Mouse (Mus musculus) spleen, postnatal 0 days (tissue): Measurements from ENCODE around the gene Ism2. TPM values are rescaled to one million over a fixed set of nuclear protein-coding genes. Genes with fewer than 3 reads are reported as not detected.

ENCODE experiments used
- polyA plus RNA-seq: library from polyadenylated mRNA; unstranded; fragments of >200 nt; fragmentation: Nextera tagmentation; extraction: Ambion mirVana; gene quantifications from 2 replicates; pipeline ENCODE4 v1.2.1, GENCODE M21; 2015

Gene Ism2
- 0.12 TPM in 2 replicates for polyA plus RNA-seq

DNA sequence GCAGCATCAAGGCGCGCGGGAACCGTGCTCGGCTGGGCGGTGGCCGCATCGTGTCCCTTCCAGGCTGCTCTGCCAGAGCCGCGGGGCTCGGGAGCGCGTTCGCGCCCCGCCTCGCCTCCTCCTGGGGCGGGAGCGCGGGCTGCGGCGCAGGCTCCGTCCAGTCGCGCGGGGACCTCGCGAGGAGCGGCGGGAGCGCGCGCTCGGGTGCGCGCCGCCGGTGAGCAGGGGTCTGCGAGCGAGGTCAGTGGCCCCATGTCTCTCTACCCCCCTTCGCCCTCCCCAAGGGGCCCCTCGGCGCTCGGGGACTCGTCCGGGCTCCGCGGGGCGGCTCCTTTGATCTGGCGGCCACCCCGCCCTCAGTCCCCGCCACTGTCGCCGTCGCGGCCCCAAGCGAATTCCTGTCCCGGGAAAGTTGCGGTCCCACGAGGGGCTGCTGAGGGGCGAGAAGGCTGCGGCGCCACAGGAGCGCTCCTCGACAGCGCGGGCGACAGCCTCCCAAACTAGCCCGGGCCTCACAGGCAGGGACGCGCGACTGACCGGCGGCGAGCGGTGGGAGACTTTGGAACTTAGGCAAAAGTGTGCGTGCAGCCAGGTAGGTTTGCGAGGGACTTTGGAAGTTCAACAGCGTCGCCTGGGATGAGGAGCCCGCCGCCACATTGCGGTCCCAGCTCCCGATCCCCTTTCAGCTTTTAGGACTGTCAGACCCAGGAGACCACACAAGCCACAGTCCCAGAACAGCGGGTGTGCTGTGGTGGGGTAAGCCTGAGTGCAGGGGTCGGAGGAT, at the start of gene Ism2:
TSS of gene Ism2 (minus strand) at position 49 of the 784 bp plus-strand sequence.

DNA sequence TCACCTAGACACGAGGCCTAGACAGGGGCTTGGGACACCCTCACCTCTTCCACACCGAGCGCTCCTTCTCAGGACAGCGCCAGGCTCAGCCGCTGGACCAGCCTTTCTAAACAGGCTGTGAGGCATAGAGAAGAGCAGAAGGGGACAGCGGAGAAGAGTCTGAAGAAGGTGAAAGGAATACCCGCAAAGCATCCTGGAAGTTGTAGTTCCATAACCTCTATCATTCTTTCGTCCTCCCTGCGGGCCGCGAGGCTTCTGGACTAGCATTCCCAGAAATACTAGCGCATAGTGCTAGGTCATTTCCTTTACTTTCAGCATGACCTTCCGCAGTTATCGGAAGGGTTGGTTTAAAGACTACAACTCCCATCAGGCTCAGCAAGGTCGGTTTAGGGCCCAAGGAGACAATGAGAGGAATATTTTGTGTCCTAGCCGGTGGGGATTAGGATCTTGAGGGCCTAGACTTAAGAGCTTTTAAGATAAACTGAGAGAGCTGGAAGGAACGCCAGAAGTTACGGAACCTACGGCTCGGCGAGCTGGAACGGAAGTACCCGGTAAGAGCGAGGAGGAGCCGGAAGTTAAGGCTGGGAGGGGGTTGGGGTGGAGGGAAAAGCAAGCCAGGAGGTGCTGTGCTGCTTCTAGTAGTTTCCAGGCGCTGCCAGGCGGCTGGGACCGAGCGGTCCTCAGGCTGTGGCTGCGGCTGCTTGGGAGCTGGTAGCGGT, 33.2 kb downstream of the Ism2 start, which contains the start of the genes Vipas39 and Ahsa1:
TSS of gene Vipas39 (minus strand) at position 149 of the 719 bp plus-strand sequence.
TSS of gene Ahsa1 (plus strand) at position 372 of the 719 bp plus-strand sequence.

DNA sequence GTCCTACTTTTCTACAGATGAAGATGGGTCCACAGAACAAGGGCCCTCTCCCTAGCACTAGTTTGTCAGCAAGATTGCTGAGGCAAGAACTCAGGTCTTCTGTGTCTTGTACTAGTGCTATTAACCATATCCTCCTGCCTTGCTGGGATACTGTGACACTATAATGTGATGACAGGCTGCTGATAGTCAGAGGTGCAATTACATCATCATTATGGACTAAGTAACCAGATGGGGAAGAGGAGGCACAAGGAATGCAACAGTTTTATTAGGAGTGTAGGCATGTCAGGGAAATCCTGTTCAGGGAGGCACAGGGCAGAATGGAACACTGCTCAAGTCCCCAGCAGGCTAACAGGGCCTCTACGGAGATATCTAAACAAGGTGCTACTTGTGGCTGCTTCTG, 60.9 kb downstream of the Ism2 start, which contains the start of gene Noxred1:
TSS of gene Noxred1 (minus strand) at position 101 of the 400 bp plus-strand sequence.

Other genes starting within 250 kb of the Ism2 start
- 0.07 and 0.14 TPM in 2 replicates for gene Ngb, start 197.2 kb downstream of the Ism2 start, polyA plus RNA-seq
- gene Gstz1, start 152.5 kb downstream of the Ism2 start, polyA plus RNA-seq = 12.3 and 13.0 TPM in 2 replicates
- 3.1 and 4.0 TPM in 2 replicates for gene Pomt2, start 151.7 kb downstream of the Ism2 start, polyA plus RNA-seq
- 12.4 and 13.8 TPM in 2 replicates for gene Samd15, start 100.0 kb downstream of the Ism2 start, polyA plus RNA-seq
- gene Tmed8, start 99.3 kb downstream of the Ism2 start, polyA plus RNA-seq = 1.2 and 1.5 TPM in 2 replicates
- 0.67 and 1.6 TPM in 2 replicates for gene Noxred1, start 61.0 kb downstream of the Ism2 start, polyA plus RNA-seq
- 13.1 and 17.0 TPM in 2 replicates for gene Vipas39, start 33.4 kb downstream of the Ism2 start, polyA plus RNA-seq
- gene Ahsa1, start 33.2 kb downstream of the Ism2 start, polyA plus RNA-seq = 126 and 128 TPM in 2 replicates
- 56.9 and 67.7 TPM in 2 replicates for gene Sptlc2, start 88.7 kb upstream of the Ism2 start, polyA plus RNA-seq
- gene Slirp, start 144.2 kb upstream of the Ism2 start, polyA plus RNA-seq = 175 and 197 TPM in 2 replicates
- 37.2 and 38.7 TPM in 2 replicates for gene Alkbh1, start 144.3 kb upstream of the Ism2 start, polyA plus RNA-seq
- 79.3 and 80.0 TPM in 2 replicates for gene Snw1, start 172.6 kb upstream of the Ism2 start, polyA plus RNA-seq
- gene Gm5788, start 195.0 kb upstream of the Ism2 start, polyA plus RNA-seq = not detected in 2 replicates
- gene Gm8300, start 214.6 kb upstream of the Ism2 start, polyA plus RNA-seq = not detected in 2 replicates